Mouse (Mus musculus) G1E (cell line): ENCODE measurements around the gene Dab1. TPM values are rescaled to one million over a fixed set of nuclear protein-coding genes. Genes with fewer than 3 reads are reported as not detected.

Experiments
- ATAC-seq: 2 replicates; pipeline ENCODE4 v1.8.0; 2016; ENCODE audit warnings: mild to moderate bottlenecking; ENCODE audit not compliant: insufficient number of reproducible peaks, poor library complexity, low FRiP score, severe bottlenecking; ENCODE audit errors: extremely low read depth
- DNase-seq: peaks from one replicate; pipeline ENCODE4 v3.0.0; 2012; ENCODE audit warnings: low spot score
- H3K27me3 ChIP-seq: 2 replicates; pipeline ENCODE4 v1.6.1; 2012; ENCODE audit warnings: mild to moderate bottlenecking, low read length, inconsistent platforms; ENCODE audit not compliant: insufficient read depth
- H3K36me3 ChIP-seq: replicated peaks from 2 replicates; pipeline ENCODE3; 2012; ENCODE audit warnings: mild to moderate bottlenecking, inconsistent platforms
- H3K4me1 ChIP-seq: 2 replicates; pipeline ENCODE4 v1.6.1; 2012; ENCODE audit warnings: low read depth, low read length, inconsistent platforms, mixed read lengths; ENCODE audit not compliant: insufficient read depth
- H3K4me3 ChIP-seq: 2 replicates; pipeline ENCODE4 v1.5.1; 2012; ENCODE audit warnings: low read depth, mild to moderate bottlenecking, inconsistent platforms, low read length, moderate library complexity, mixed read lengths
- H3K9me3 ChIP-seq: replicated peaks from 2 replicates; pipeline ENCODE4 v1.6.1; 2012; ENCODE audit warnings: inconsistent platforms
- CTCF ChIP-seq: IDR thresholded peaks from 2 replicates; pipeline ENCODE4 v1.5.1; 2012; ENCODE audit warnings: low read depth, low read length, inconsistent platforms, mixed read lengths
- GATA1 ChIP-seq: IDR thresholded peaks from 2 replicates; pipeline ENCODE4 v1.6.1; 2012; ENCODE audit warnings: borderline replicate concordance, low read length, inconsistent platforms, mixed read lengths
- GATA2 ChIP-seq: IDR thresholded peaks from 2 replicates; pipeline ENCODE4 v1.6.1; 2012; ENCODE audit warnings: low read depth, low read length, inconsistent platforms, borderline replicate concordance
- POLR2AphosphoS5 ChIP-seq: IDR thresholded peaks from 2 replicates; pipeline ENCODE4 v1.6.1; 2012; ENCODE audit warnings: low read depth, low read length, inconsistent platforms; ENCODE audit not compliant: insufficient replicate concordance
- TAL1 ChIP-seq: conservative IDR thresholded peaks from 2 replicates; pipeline ENCODE4 v1.6.1; 2012; ENCODE audit warnings: low read depth, low read length, inconsistent platforms, mixed read lengths
- polyA plus RNA-seq: library from polyadenylated mRNA; stranded (reverse); fragments of >175 nt; gene quantifications from 2 replicates; pipeline ENCODE4 v1.2.3, GENCODE M21; 2012
- total RNA-seq, 2 experiments: library from RNA; stranded (forward) in 1 of 2; stranded (reverse) in 1 of 2; fragments of 200-1000 nt in 1 of 2; fragments of >200 nt in 1 of 2; fragmentation: Nextera tagmentation in 1 of 2; gene quantifications; 2 replicates each; pipeline ENCODE4 v1.2.3; 2014 to 2017

Gene Dab1
- total and polyA plus RNA-seq, 3 experiments, result 0.16 TPM; not detected in 2

DNA sequence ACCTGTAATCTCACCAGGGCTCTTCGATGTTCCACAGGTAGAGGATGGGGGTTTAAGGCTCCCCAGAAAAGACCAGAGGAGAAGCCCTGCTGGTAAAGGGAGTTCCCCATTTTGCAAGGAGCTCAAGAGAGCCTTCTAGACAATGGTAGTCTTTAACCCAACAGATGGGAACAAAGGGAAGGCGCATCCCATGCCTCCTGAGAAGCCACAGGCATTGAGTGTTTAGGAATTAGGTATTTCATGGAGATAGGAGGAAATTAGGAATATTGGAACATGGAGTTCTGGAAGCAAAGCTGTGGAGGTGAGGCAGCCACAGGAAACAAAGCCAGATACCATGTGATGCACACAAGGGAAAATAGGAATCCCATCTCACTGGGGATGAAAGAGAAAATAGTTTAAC is 881.0 kb downstream of the Dab1 start:
- no peaks in the 10 kb centered on the region for H3K36me3 ChIP-seq
- H3K9me3 ChIP-seq, result peaks cover 40% of the 10 kb centered on the region
- no peak overlapping the region for H3K4me3 ChIP-seq
- H3K4me1 ChIP-seq, result no peaks in the 10 kb centered on the region
- no peak for ATAC-seq
- no peak for DNase-seq
- TF ChIP-seq POLR2AphosphoS5 (no peak), TAL1 (no peak), GATA2 (no peak), GATA1 (no peak), CTCF (no peak)
- no peaks in the 10 kb centered on the region for H3K27me3 ChIP-seq

DNA sequence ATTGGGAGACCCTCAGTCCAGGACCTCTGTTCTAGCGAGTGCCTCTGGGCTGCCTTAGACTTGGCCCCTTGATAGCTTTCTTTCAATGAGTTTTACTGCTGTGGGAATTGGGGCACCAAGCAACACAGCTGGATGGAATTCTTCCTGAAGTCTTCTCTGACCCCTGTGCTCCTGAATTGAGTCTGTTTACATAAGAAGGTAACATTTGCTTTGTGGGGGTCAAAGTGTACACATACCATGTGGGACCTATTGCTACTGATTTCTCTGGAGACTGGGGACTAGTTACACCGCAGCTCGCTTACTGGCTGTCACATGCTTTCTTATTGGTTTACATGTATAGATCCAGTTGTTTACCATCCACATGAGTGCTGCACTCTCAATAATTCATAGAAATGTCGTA is 881.5 kb downstream of the Dab1 start:
- TF ChIP-seq GATA2 (no peak), POLR2AphosphoS5 (no peak), GATA1 (no peak), TAL1 (no peak), CTCF (no peak)
- Histone ChIP-seq H3K9me3 (peaks cover 39% of the 10 kb centered on the region), H3K36me3 (no peaks in the 10 kb centered on the region), H3K4me3 (no peak overlapping the region), H3K27me3 (no peaks in the 10 kb centered on the region), H3K4me1 (no peaks in the 10 kb centered on the region)
- ATAC-seq (no peak), DNase-seq (no peak)

DNA sequence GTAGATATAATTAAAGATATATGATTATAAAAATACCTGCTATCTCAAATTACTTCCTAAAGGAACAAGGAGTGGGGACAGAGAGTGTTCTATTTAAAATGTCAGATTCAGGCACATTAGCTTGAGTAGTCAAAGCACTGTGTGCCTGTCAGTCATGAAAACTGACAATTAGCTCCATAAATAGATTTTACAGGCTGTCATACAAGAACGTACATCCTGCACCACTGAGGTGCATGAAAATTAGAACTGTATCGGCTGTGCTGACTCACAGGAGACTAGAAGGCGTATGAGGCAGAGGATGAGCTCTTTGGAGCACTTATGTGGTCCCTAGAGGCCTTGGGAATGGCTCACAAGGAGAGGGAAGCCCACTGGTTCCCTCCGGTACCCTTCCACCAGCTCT is 882.1 kb downstream of the Dab1 start:
- Histone ChIP-seq H3K36me3 (no peaks in the 10 kb centered on the region), H3K9me3 (peaks cover 44% of the 10 kb centered on the region), H3K27me3 (no peaks in the 10 kb centered on the region), H3K4me3 (no peak overlapping the region), H3K4me1 (no peaks in the 10 kb centered on the region)
- no peak for TF ChIP-seq CTCF
- no peak for TF ChIP-seq GATA1
- TF ChIP-seq TAL1, result no peak
- no peak for TF ChIP-seq POLR2AphosphoS5
- TF ChIP-seq GATA2, result no peak
- ATAC-seq (no peak), DNase-seq (no peak)

DNA sequence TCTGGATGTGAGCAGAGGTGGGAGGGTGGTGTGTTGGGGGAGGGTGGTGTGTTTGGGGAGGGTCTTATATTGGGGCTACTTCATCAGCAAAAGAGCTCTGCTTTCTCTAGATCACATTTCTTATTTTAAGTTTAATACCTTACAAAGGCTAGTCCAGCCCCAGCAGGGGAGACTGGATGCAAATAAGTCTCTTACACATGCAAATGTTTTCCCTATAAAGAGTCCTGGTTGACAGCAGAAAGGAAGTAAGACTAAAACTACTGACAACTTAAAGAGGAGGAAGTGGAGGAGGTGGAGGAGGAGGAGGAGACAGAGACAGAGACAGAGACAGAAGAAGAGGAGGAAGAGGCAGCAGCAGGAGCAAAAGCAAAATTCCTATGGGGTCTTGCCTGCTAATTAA is 885.8 kb downstream of the Dab1 start:
- no peaks in the 10 kb centered on the region for H3K4me1 ChIP-seq
- H3K27me3 ChIP-seq, result no peaks in the 10 kb centered on the region
- ATAC-seq, result no peak
- peaks cover 50% of the 10 kb centered on the region for H3K9me3 ChIP-seq
- H3K4me3 ChIP-seq, result no peak overlapping the region
- DNase-seq, result no peak
- TF ChIP-seq POLR2AphosphoS5 (no peak), TAL1 (no peak)
- no peaks in the 10 kb centered on the region for H3K36me3 ChIP-seq

DNA sequence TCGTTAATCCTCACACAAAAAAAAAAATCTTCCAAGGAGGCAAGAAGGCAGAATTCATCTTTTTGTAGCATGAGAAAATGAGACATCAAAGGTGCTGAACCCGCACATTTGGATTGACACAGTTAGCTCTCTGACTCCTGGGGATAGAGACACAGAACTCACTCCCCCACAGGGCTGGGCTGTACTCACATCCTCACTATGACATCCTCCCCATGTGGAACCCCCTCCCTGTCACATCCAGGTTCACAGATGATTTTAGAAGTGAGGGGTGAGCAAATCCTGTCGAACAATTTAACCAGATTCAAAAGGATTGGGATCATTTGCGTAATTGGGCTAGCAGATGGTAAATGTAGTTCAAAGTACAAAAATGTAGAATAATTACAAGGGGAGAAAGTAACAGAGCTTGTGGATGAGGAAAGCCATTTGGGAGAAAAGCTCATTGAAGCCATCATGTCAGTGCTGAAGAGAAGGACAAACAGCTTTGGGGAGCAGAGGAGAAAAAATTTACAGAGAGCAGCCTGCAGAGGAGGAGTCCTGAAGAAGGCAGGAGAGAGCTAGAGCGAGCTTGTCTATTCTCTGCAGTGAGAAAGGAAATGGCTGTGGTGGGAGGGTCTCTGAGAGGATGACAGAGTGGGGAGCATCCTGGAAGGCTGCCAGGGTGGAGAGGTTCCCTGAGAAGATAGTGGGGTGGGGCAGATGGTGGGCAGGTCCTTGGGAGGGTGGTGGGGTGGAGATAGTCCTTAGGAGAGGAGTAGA is 890.2 kb downstream of the Dab1 start:
- ATAC-seq, result no peak

DNA sequence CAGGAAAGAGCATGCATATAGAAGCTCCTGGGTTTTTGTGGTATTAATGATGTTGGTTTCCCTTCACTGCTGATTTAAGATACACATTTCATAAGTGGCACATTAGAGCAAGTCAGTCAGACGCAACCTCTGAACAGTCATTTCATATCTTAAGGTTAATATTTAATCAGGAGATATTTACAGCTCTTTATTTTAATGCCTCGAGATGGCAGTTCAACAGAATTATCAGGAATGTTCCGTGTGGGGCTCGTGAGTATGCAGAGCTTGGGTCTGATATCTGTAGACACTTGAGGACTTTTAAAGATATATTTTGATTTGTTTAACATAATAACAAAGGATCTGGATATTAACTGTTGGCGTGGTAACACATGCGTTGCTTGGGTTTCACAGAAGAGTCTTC is 892.7 kb downstream of the Dab1 start:
- Histone ChIP-seq H3K4me1 (no peaks in the 10 kb centered on the region), H3K9me3 (peaks cover 35% of the 10 kb centered on the region), H3K36me3 (no peaks in the 10 kb centered on the region), H3K4me3 (no peak overlapping the region), H3K27me3 (no peaks in the 10 kb centered on the region)
- ATAC-seq, result no peak
- TF ChIP-seq TAL1 (no peak), GATA2 (no peak), POLR2AphosphoS5 (no peak), GATA1 (no peak), CTCF (no peak)
- DNase-seq, result no peak

More for the DNA sequence above, 890.2 kb downstream of the Dab1 start:
- Histone ChIP-seq H3K9me3 (peaks cover 43% of the 10 kb centered on the region), H3K4me1 (no peaks in the 10 kb centered on the region), H3K27me3 (no peaks in the 10 kb centered on the region), H3K36me3 (no peaks in the 10 kb centered on the region), H3K4me3 (no peak overlapping the region)
- DNase-seq, result no peak
- TF ChIP-seq GATA1 (no peak), GATA2 (no peak)

DNA sequence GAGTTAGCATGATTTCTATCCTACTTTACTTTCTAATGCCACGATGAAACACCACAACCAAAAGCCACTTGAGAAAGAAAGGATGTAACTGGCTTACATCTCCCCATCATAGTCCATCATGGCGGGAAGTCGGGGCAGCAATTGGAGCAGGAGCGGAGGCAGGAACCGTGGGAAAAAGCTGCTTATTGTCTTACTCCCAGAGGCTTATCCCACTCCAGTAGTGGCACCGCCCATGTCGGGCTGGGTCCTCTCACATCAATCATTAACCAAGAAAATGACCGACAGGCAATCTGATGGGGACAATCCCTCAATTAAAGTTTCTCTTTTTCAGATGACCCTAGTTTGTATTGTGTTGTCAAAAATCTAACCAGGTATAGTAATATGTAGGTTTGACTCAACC is 893.4 kb downstream of the Dab1 start:
- Histone ChIP-seq H3K27me3 (no peaks in the 10 kb centered on the region), H3K36me3 (no peaks in the 10 kb centered on the region), H3K4me3 (no peak overlapping the region), H3K4me1 (no peaks in the 10 kb centered on the region), H3K9me3 (peaks cover 32% of the 10 kb centered on the region)
- TF ChIP-seq TAL1, result no peak
- TF ChIP-seq CTCF, result no peak
- no peak for TF ChIP-seq GATA2
- TF ChIP-seq GATA1, result no peak
- TF ChIP-seq POLR2AphosphoS5, result no peak
- no peak for DNase-seq
- no peak for ATAC-seq
